Mouse (Mus musculus) forebrain, embryonic 15.5 days (tissue): Measurements from ENCODE around the gene Zfp622. TPM values are rescaled to one million over a fixed set of nuclear protein-coding genes. Genes with fewer than 3 reads are reported as not detected.

ENCODE experiments used
- ATAC-seq: fragments of 200-750 bp; cut with Nextera tagmentation; replicated peaks from 2 replicates; pipeline ENCODE4 v1.8.0; 2017; ENCODE audit warnings: mild to moderate bottlenecking, moderate TSS enrichment, moderate library complexity
- H3K27ac ChIP-seq: fragments of 300-500 bp; sonication (generic); replicated peaks from 2 replicates; pipeline ENCODE4 v1.5.1; 2015; ENCODE audit warnings: mild to moderate bottlenecking, inconsistent platforms
- H3K27me3 ChIP-seq: fragments of 300-500 bp; sonication (generic); 2 replicates; pipeline ENCODE4 v1.6.1; 2015; ENCODE audit warnings: inconsistent platforms
- H3K36me3 ChIP-seq: fragments of 300-500 bp; sonication (generic); 2 replicates; pipeline ENCODE4 v1.6.1; 2015; ENCODE audit warnings: mild to moderate bottlenecking, inconsistent platforms
- H3K4me1 ChIP-seq: fragments of 300-500 bp; sonication (generic); 2 replicates; pipeline ENCODE4 v1.6.1; 2015; ENCODE audit warnings: inconsistent platforms
- H3K4me2 ChIP-seq: fragments of 300-500 bp; sonication (generic); replicated peaks from 2 replicates; pipeline ENCODE4 v1.6.1; 2015; ENCODE audit warnings: mild to moderate bottlenecking, inconsistent platforms
- H3K4me3 ChIP-seq: fragments of 300-500 bp; sonication (generic); 2 replicates; pipeline ENCODE4 v1.5.1; 2015; ENCODE audit warnings: mild to moderate bottlenecking, inconsistent platforms
- H3K9ac ChIP-seq: fragments of 300-500 bp; sonication (generic); replicated peaks from 2 replicates; pipeline ENCODE4 v1.6.1; 2015; ENCODE audit warnings: mild to moderate bottlenecking, inconsistent platforms
- H3K9me3 ChIP-seq: fragments of 300-500 bp; sonication (generic); 2 replicates; pipeline ENCODE4 v1.6.1; 2016; ENCODE audit warnings: inconsistent platforms
- WGBS: fragments of 180-500 bp; shearing (Covaris S2); methylation state at CpG from one replicate; pipeline ENCODE4 v1.1.7; 2015; ENCODE audit warnings: mixed read lengths; 5-methylcytosine and 5-hydroxymethylcytosine counted together
- microRNA-seq: library from miRNA; unstranded; fragments of <30 nt; microRNA quantifications from one replicate; pipeline ENCODE4, GENCODE M21; 2016
- polyA plus RNA-seq: library from polyadenylated mRNA; unstranded; fragments of >200 nt; fragmentation: Nextera tagmentation; extraction: Ambion mirVana; gene quantifications from 2 replicates; pipeline ENCODE4 v1.2.1, GENCODE M21; 2015

Zfp622 gene
- polyA plus RNA-seq, 1 experiment from 2014 or later, result 37.7 TPM

GRCm38 (mm10) chr15:26041196-26041947 is 57.2 kb downstream of the Zfp622 start:
- Histone ChIP-seq H3K27ac (no peak overlapping the region), H3K27me3 (no peaks in the 10 kb centered on the region), H3K9me3 (no peaks in the 10 kb centered on the region), H3K4me3 (no peak overlapping the region), H3K36me3 (no peaks in the 10 kb centered on the region), H3K4me1 (no peaks in the 10 kb centered on the region), H3K4me2 (no peak overlapping the region), H3K9ac (no peak overlapping the region)
- WGBS, result 85% methylated on average over 2 of the region's 2 CpGs
- no peak for ATAC-seq

Small RNA genes lying within 50 kb of the gene (microRNA-seq; reads per million reads assigned to microRNA genes)
- gene Mir7212, result not detected

Other genes with a start within 250 kb of the Zfp622 start
- 6.2 and 7.6 TPM in 2 replicates for gene Retreg1, start 141.2 kb upstream of the Zfp622 start, polyA plus RNA-seq